Mouse (Mus musculus): Measurements from ENCODE around the gene Tmem189. TPM values are rescaled to one million over a fixed set of nuclear protein-coding genes. Genes with fewer than 3 reads are reported as not detected.
"Not testable (repeated sequence)": the region's sequence is repeated elsewhere in the genome, so short reads cannot be mapped to it uniquely, and the experiment has no call there.

Tmem189 gene
- polyA plus RNA-seq, 1 experiment from 2014 or later = 39.6 TPM

DNA sequence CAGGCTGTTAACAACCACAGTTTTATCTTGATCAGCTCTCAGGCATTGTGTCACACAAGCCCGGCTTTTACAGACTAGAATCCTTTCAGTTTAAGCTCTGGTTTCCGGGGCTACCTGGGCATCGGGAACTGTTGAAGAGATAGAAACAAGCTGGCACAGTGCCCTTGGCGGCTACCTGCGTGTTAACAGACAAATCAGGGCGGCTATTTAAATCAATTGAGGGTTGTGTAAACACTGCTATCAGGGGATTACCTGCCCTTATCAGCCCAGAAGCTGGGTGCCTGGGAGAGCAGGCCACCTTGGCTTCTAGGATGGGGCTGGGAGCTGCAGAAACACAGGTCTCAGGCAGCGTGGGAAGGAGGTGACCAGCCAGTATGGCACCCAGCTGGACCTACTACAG, 36.9 kb downstream of the Tmem189 start:
- ATAC-seq (ENCODE audit: low read depth) = no peak
- Histone ChIP-seq H3K4me1 (replicated peaks; ENCODE audit: control insufficient read depth, insufficient read depth, low read length) (peaks cover 2% of the 10 kb centered on the region; the same call in 1 of the 2 replicates), H3K36me3 (ENCODE audit: control insufficient read depth, insufficient read depth, low read length) (no peaks in the 10 kb centered on the region; the same call in none of the 2 replicates), H3K27me3 (ENCODE audit: control insufficient read depth, insufficient read depth, low read depth, low read length) (no peaks in the 10 kb centered on the region), H3K4me2 (ENCODE audit: low read depth, low read length) (no peak overlapping the region), H3K9ac (ENCODE audit: low read length) (no peak overlapping the region), H3K9me3 (ENCODE audit: control insufficient read depth, low read length) (no peaks in the 10 kb centered on the region), H3K4me3 (ENCODE audit: low read length) (no peak overlapping the region), H3K27ac (ENCODE audit: low read length) (no peak overlapping the region)
- 52% methylated on average over 7 of the region's 7 CpGs for WGBS

DNA sequence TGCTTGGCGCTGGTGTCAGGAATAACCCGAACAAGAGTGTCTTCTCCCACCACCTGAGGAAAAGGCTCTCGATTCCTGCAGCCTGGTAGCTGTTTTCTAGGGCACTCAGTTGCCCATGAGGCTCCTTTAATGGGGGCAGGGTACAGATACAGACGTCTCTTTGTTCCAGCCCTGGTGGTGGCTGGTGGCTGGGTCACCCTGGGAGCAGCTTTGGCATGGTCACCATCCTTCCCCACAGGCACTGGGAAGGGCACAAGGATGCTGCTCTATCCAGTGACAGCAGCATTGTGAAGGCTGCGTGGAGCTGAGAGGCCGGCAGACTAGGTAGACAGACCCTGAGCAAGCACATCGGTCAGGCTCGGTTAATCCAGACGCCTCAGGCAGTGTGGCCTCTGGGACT, 38.0 kb downstream of the Tmem189 start:
- no peaks in the 10 kb centered on the region for H3K9me3 ChIP-seq (ENCODE audit: control insufficient read depth, low read length)
- H3K27me3 ChIP-seq (ENCODE audit: control insufficient read depth, insufficient read depth, low read depth, low read length) = no peaks in the 10 kb centered on the region
- no peak overlapping the region for H3K27ac ChIP-seq (ENCODE audit: low read length)
- H3K4me1 ChIP-seq (replicated peaks; ENCODE audit: control insufficient read depth, insufficient read depth, low read length) = peaks cover 2% of the 10 kb centered on the region; the same call in 1 of the 2 replicates
- 80% methylated on average over 9 of the region's 9 CpGs for WGBS
- no peak; the same call in 1 of the 2 replicates for ATAC-seq (ENCODE audit: low read depth)
- H3K9ac ChIP-seq (ENCODE audit: low read length) = no peak overlapping the region
- no peak overlapping the region for H3K4me3 ChIP-seq (ENCODE audit: low read length)
- H3K4me2 ChIP-seq (ENCODE audit: low read depth, low read length) = no peak overlapping the region
- H3K36me3 ChIP-seq (ENCODE audit: control insufficient read depth, insufficient read depth, low read length) = no peaks in the 10 kb centered on the region; the same call in none of the 2 replicates

GRCm38 (mm10) chr2:167649290-167650032, 40.2 kb downstream of the Tmem189 start:
- no peak for ATAC-seq (ENCODE audit: low read depth)
- Histone ChIP-seq H3K4me3 (ENCODE audit: low read length) (no peak overlapping the region), H3K36me3 (ENCODE audit: control insufficient read depth, insufficient read depth, low read length) (peaks cover 5% of the 10 kb centered on the region), H3K27me3 (ENCODE audit: control insufficient read depth, insufficient read depth, low read depth, low read length) (no peaks in the 10 kb centered on the region), H3K27ac (ENCODE audit: low read length) (no peak overlapping the region), H3K4me2 (ENCODE audit: low read depth, low read length) (no peak overlapping the region), H3K4me1 (replicated peaks; ENCODE audit: control insufficient read depth, insufficient read depth, low read length) (peaks cover 2% of the 10 kb centered on the region; the same call in 1 of the 2 replicates), H3K9ac (ENCODE audit: low read length) (no peak overlapping the region), H3K9me3 (ENCODE audit: control insufficient read depth, low read length) (no peaks in the 10 kb centered on the region)
- WGBS = 77% methylated on average over 12 of the region's 12 CpGs

GRCm38 (mm10) chr2:167646411-167646810, 43.2 kb downstream of the Tmem189 start:
- H3K4me1 ChIP-seq (replicated peaks; ENCODE audit: control insufficient read depth, insufficient read depth, low read length) = no peaks in the 10 kb centered on the region
- no peak overlapping the region for H3K9ac ChIP-seq (ENCODE audit: low read length)
- WGBS = 60% methylated on average over 4 of the region's 4 CpGs
- no peak overlapping the region for H3K27ac ChIP-seq (ENCODE audit: low read length)
- peak; percentile 18; the same call in 1 of the 2 replicates for ATAC-seq (ENCODE audit: low read depth)
- peaks cover 13% of the 10 kb centered on the region; the same call in 1 of the 2 replicates for H3K36me3 ChIP-seq (ENCODE audit: control insufficient read depth, insufficient read depth, low read length)
- no peak overlapping the region for H3K4me3 ChIP-seq (ENCODE audit: low read length)
- no peak overlapping the region for H3K4me2 ChIP-seq (ENCODE audit: low read depth, low read length)
- no peaks in the 10 kb centered on the region for H3K9me3 ChIP-seq (ENCODE audit: control insufficient read depth, low read length)
- H3K27me3 ChIP-seq (ENCODE audit: control insufficient read depth, insufficient read depth, low read depth, low read length) = no peaks in the 10 kb centered on the region

DNA sequence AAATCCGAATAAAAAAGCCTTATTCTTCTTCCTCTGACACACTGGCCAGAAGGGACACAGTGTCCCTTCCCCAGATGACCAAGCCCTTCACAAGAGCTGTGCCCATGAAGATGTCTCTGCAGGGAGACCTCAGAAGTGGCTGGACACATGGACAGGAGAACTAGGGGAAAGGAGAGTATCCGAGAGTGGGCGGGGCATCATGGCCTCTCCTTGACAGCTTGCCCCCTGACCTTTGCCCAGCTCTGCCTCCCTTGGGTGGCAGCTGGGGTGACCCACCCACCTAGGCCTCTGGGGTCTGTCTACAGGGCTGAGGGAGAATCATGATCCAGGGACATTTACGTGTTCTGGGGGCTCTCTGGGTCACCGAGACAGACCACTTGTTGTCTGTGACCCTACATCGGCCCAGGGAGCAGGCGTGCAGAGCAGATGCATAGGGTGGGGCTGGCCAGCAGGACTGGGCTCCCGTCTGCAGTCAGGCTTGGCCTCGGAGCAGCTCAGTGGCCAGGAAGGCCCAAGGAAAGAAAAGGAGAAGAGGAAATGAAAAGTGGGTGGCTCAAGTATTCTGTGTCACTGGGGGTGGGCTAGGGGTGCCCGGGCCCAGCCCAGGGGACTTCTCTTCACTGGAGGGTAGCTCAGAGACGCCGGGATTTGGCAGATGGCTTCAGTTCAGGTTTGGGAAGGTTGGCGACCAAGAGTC, 46.1 kb downstream of the Tmem189 start:
- not testable (repeated sequence) for H3K4me1 ChIP-seq (replicated peaks; ENCODE audit: control insufficient read depth, insufficient read depth, low read length); H3K27ac ChIP-seq (ENCODE audit: low read length); H3K27me3 ChIP-seq (ENCODE audit: control insufficient read depth, insufficient read depth, low read depth, low read length); H3K9me3 ChIP-seq (ENCODE audit: control insufficient read depth, low read length); H3K9ac ChIP-seq (ENCODE audit: low read length); H3K4me3 ChIP-seq (ENCODE audit: low read length); ATAC-seq (ENCODE audit: low read depth); H3K4me2 ChIP-seq (ENCODE audit: low read depth, low read length)
- H3K36me3 ChIP-seq (ENCODE audit: control insufficient read depth, insufficient read depth, low read length) = peaks cover 13% of the 10 kb centered on the region; the same call in 1 of the 2 replicates
- 78% methylated on average over 13 of the region's 13 CpGs for WGBS

GRCm38 (mm10) chr2:167642164-167642563, 47.5 kb downstream of the Tmem189 start:
- no peak overlapping the region for H3K4me3 ChIP-seq (ENCODE audit: low read length)
- no peaks in the 10 kb centered on the region for H3K27me3 ChIP-seq (ENCODE audit: control insufficient read depth, insufficient read depth, low read depth, low read length)
- H3K36me3 ChIP-seq (ENCODE audit: control insufficient read depth, insufficient read depth, low read length) = peaks cover 13% of the 10 kb centered on the region; the same call in 1 of the 2 replicates
- peaks cover 3% of the 10 kb centered on the region; the same call in 1 of the 2 replicates for H3K9me3 ChIP-seq (ENCODE audit: control insufficient read depth, low read length)
- H3K9ac ChIP-seq (ENCODE audit: low read length) = no peak overlapping the region
- H3K4me1 ChIP-seq (replicated peaks; ENCODE audit: control insufficient read depth, insufficient read depth, low read length) = no peaks in the 10 kb centered on the region
- no peak overlapping the region for H3K4me2 ChIP-seq (ENCODE audit: low read depth, low read length)
- ATAC-seq (ENCODE audit: low read depth) = no peak
- no peak overlapping the region for H3K27ac ChIP-seq (ENCODE audit: low read length)
- 85% methylated on average over 6 of the region's 6 CpGs for WGBS

DNA sequence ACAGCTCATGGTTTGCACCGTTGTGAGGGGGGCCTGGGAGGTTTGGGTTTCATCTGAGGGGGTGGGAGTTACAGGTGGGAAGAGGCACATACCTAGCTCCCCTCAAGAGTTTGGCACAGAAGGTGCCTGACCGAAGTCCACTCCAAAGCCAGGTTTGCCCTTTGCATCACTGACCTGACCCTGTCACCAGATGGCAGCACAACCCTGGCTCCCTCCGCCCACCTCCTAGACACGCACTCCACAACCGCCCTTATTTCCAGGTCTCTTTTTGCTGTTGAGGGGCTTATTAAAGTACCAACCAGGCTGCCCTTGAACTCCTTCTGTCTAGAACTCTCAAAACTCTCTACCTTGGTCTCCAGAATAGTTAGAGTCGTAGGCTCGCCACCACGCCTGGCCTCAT, 48.3 kb downstream of the Tmem189 start:
- Histone ChIP-seq H3K4me3 (ENCODE audit: low read length) (no peak overlapping the region), H3K4me1 (replicated peaks; ENCODE audit: control insufficient read depth, insufficient read depth, low read length) (no peaks in the 10 kb centered on the region), H3K27me3 (ENCODE audit: control insufficient read depth, insufficient read depth, low read depth, low read length) (no peaks in the 10 kb centered on the region), H3K27ac (ENCODE audit: low read length) (no peak overlapping the region), H3K9me3 (ENCODE audit: control insufficient read depth, low read length) (peaks cover 3% of the 10 kb centered on the region; the same call in 1 of the 2 replicates), H3K36me3 (ENCODE audit: control insufficient read depth, insufficient read depth, low read length) (peaks cover 13% of the 10 kb centered on the region; the same call in 1 of the 2 replicates), H3K9ac (ENCODE audit: low read length) (no peak overlapping the region), H3K4me2 (ENCODE audit: low read depth, low read length) (no peak overlapping the region)
- ATAC-seq (ENCODE audit: low read depth) = peak; percentile 39; the same call in 1 of the 2 replicates
- WGBS = 39% methylated on average over 8 of the region's 8 CpGs

- peaks cover 3% of the 10 kb centered on the region; the same call in 1 of the 2 replicates for H3K9me3 ChIP-seq (ENCODE audit: control insufficient read depth, low read length)
- H3K4me2 ChIP-seq (ENCODE audit: low read depth, low read length) = no peak overlapping the region
- H3K9ac ChIP-seq (ENCODE audit: low read length) = no peak overlapping the region
- peaks cover 13% of the 10 kb centered on the region; the same call in 1 of the 2 replicates for H3K36me3 ChIP-seq (ENCODE audit: control insufficient read depth, insufficient read depth, low read length)
- no peaks in the 10 kb centered on the region for H3K27me3 ChIP-seq (ENCODE audit: control insufficient read depth, insufficient read depth, low read depth, low read length)
- WGBS = 86% methylated on average over 3 of the region's 3 CpGs
- H3K27ac ChIP-seq (ENCODE audit: low read length) = no peak overlapping the region
- no peak overlapping the region for H3K4me3 ChIP-seq (ENCODE audit: low read length)
- ATAC-seq (ENCODE audit: low read depth) = no peak
- H3K4me1 ChIP-seq (replicated peaks; ENCODE audit: control insufficient read depth, insufficient read depth, low read length) = no peaks in the 10 kb centered on the region
These were observed 49.3 kb downstream of the Tmem189 start for GRCm38 (mm10) chr2:167640279-167640678.

- Histone ChIP-seq H3K9ac (ENCODE audit: low read length) (no peak overlapping the region; the same call in 1 of the 2 replicates), H3K27me3 (ENCODE audit: control insufficient read depth, insufficient read depth, low read depth, low read length) (no peaks in the 10 kb centered on the region), H3K9me3 (ENCODE audit: control insufficient read depth, low read length) (no peaks in the 10 kb centered on the region), H3K4me2 (ENCODE audit: low read depth, low read length) (peak overlapping the region; percentile 73), H3K4me1 (replicated peaks; ENCODE audit: control insufficient read depth, insufficient read depth, low read length) (peaks cover 20% of the 10 kb centered on the region), H3K36me3 (ENCODE audit: control insufficient read depth, insufficient read depth, low read length) (no peaks in the 10 kb centered on the region), H3K27ac (ENCODE audit: low read length) (0 out of 2 replicates have a peak overlapping the region, but pooled peaks have one; percentile 28), H3K4me3 (ENCODE audit: low read length) (peak overlapping the region; percentile 40)
- 75% methylated on average over 7 of the region's 7 CpGs for WGBS
- ATAC-seq (ENCODE audit: low read depth) = no peak
These were observed 54.6 kb downstream of the Tmem189 start for GRCm38 (mm10) chr2:167634865-167635512.
